Mouse (Mus musculus) erythroblast, embryonic 14.5 days (primary cell): ENCODE results near the gene Mapk3. TPM values are rescaled to one million over a fixed set of nuclear protein-coding genes. Genes with fewer than 3 reads are reported as not detected.
A peak's percentile ranks its signal among the peaks of the same experiment; 100 is the strongest.

Experiments used
- H3K27me3 ChIP-seq: 2 replicates; pipeline ENCODE4 v1.6.1; 2012; ENCODE audit warnings: inconsistent platforms; ENCODE audit not compliant: control insufficient read depth
- H3K36me3 ChIP-seq: 2 replicates; pipeline ENCODE4 v1.6.1; 2012; ENCODE audit warnings: mild to moderate bottlenecking, inconsistent platforms; ENCODE audit not compliant: control insufficient read depth
- H3K4me1 ChIP-seq: 2 replicates; pipeline ENCODE4 v1.6.1; 2012; ENCODE audit warnings: inconsistent platforms; ENCODE audit not compliant: control insufficient read depth
- H3K4me3 ChIP-seq: replicated peaks from 2 replicates; pipeline ENCODE3; 2012; ENCODE audit warnings: moderate library complexity, mild to moderate bottlenecking, inconsistent platforms
- H3K9me3 ChIP-seq: 2 replicates; pipeline ENCODE4 v1.6.1; 2012; ENCODE audit warnings: low read length, inconsistent platforms, mixed read lengths; ENCODE audit not compliant: control insufficient read depth
- GATA1 ChIP-seq: IDR thresholded peaks from 2 replicates; pipeline ENCODE4 v1.6.1; 2012; ENCODE audit warnings: low read length, inconsistent platforms, mixed read lengths
- TAL1 ChIP-seq: IDR thresholded peaks from 3 replicates; pipeline ENCODE4 v1.6.1; 2012; ENCODE audit warnings: low read length, inconsistent platforms, mixed read lengths
- polyA plus RNA-seq: library from polyadenylated mRNA; stranded (reverse); fragments of >175 nt; gene quantifications from 2 replicates; pipeline ENCODE4 v1.2.3, GENCODE M21; 2012

Mapk3 gene
- polyA plus RNA-seq, 1 experiment = 16.3 TPM

DNA sequence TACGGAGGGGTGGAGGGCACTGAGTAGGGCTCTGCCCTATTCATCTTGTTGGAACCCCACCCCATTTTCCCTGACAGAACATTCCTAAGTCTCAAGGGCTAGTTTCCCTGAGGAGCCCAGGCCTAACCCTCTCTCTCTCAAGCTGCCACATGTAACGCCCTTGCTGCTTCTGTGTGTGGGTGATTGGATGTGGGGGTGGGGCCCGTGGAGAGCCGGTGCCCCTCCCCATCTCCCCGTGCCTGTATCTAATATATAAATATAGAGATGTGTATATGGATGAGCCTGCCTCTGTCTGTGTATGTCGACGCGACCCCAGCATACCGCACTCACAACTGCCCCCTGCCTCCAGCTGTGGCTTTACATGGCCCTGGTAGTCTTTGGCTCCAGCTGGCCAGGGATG, 6.1 kb downstream of the Mapk3 start:
- Histone ChIP-seq H3K27me3 (no peaks in the 10 kb centered on the region), H3K9me3 (no peaks in the 10 kb centered on the region; the same call in 1 of the 2 replicates), H3K36me3 (peaks cover 88% of the 10 kb centered on the region), H3K4me3 (no peak overlapping the region), H3K4me1 (peaks cover 50% of the 10 kb centered on the region)
- TF ChIP-seq TAL1 (no peak), GATA1 (no peak)

DNA sequence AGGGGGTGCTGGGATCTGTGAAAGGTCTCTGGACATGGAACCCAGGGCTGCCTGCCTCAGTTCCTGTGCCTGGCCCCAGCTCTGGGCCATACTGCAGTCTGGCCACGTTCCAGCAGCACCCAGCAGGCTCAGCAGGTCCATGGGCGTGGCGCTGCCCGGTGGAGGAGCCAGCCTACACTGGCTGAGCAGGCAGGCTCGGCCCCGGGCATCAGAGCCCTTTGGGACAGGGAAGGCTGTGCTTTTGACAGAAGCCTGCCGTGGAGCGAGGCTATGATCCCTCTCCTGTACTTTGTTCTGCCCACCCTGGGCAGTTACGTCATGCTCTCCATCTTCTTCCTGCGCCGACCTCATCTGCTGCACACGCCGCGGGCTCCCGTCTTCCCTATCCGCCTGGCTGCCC, 6.8 kb downstream of the Mapk3 start, which contains the start of gene Gdpd3:
Gene Gdpd3, plus strand, starts transcription at position 134 of the 400 bp plus-strand sequence.
- H3K27me3 ChIP-seq = no peaks in the 10 kb centered on the region
- H3K4me3 ChIP-seq = no peak within 1 kb of the TSS
- H3K36me3 ChIP-seq = peaks cover 89% of the 10 kb centered on the region
- peaks cover 46% of the 10 kb centered on the region for H3K4me1 ChIP-seq
- no peaks in the 10 kb centered on the region; the same call in 1 of the 2 replicates for H3K9me3 ChIP-seq
- no peak for TF ChIP-seq TAL1
- no peak for TF ChIP-seq GATA1

DNA sequence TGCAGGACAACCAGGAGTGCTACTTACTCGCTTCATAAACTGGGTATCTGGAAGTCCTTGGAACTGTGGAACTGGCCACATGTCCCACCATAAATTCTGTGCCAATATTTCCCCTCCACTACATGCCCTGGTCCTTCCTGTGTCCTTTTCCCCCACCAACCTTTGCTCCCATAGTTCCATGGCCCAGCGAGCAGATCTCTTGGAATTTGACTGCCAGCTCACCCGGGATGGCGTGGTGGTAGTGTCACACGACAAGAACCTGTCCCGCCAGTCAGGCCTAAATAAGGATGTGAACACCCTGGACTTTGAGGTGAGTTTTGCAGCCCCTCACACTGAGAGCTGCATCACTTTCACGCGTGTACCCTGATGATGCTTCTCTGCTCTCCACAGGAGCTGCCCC, 7.6 kb downstream of the Mapk3 start:
- H3K36me3 ChIP-seq = peaks cover 83% of the 10 kb centered on the region
- H3K27me3 ChIP-seq = no peaks in the 10 kb centered on the region
- peaks cover 38% of the 10 kb centered on the region for H3K4me1 ChIP-seq
- H3K9me3 ChIP-seq = no peaks in the 10 kb centered on the region; the same call in 1 of the 2 replicates
- TF ChIP-seq TAL1 (no peak), GATA1 (no peak)
- no peak overlapping the region for H3K4me3 ChIP-seq

DNA sequence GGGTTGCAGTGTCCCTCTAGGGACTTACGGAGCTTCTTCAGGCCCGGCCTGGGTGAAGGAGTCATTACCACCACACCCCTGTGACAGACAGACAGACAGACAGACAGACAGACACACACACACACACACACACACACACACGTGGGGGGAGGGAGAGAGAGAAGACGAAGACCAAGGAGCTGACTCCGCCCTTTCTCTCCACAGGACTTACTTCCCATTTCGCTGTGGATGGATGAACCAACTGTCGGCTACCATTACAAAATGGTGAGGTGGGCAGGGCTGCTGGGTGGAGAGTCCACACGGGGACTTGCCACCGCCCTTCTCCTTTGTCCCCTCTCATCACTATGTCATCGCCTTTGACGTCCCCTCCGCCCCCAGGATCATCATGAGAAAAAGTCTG, 11.4 kb downstream of the Mapk3 start:
- H3K4me3 ChIP-seq = no peak overlapping the region
- no peak for TF ChIP-seq GATA1
- no peak for TF ChIP-seq TAL1
- peaks cover 70% of the 10 kb centered on the region for H3K36me3 ChIP-seq
- no peaks in the 10 kb centered on the region for H3K27me3 ChIP-seq
- peaks cover 27% of the 10 kb centered on the region for H3K4me1 ChIP-seq
- H3K9me3 ChIP-seq = no peaks in the 10 kb centered on the region

DNA sequence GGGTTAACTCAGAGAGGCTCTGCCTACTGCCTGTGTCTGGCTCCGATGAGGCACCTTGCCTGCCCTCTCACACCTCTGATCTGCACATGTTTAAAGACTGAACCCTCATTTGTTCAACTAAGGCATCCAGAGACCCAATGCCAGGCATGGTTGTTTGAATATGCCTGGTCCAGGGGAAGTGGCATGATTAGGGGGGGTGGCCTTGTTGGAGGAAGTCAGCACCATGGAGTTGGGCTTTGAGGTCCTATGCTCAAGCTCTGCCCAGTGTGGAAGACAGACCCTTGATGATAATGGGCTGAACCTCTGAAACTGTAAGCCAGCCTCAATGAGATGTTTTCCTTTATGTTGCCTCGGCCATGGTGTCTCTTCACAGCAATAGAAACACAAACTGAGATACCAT, 13.9 kb downstream of the Mapk3 start:
- Histone ChIP-seq H3K4me3 (peak overlapping the region; percentile 60), H3K36me3 (peaks cover 61% of the 10 kb centered on the region), H3K9me3 (no peaks in the 10 kb centered on the region), H3K27me3 (no peaks in the 10 kb centered on the region), H3K4me1 (peaks cover 41% of the 10 kb centered on the region)
- TF ChIP-seq GATA1 = no peak
- TF ChIP-seq TAL1 = no peak

DNA sequence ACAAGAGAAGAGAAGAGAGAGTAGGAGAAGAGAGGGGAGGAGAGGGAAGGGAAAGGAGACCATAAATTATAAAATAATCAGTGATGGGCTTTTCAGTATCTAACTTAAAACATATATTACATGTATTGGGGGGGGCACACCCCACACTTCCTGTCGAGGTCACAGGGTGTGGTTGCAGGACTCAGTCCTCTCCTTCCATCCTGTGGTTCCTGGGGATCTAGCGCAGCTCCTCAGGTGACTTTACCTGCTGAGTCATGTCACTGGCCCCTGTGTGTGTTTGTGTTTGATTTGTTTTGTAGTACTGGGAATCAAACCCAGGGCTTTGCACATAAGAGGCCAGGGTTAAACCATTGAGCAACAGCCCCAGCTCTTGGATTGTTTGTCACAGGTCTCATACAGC, 15.1 kb downstream of the Mapk3 start:
- TF ChIP-seq GATA1 (no peak), TAL1 (no peak)
- peaks cover 66% of the 10 kb centered on the region for H3K36me3 ChIP-seq
- H3K9me3 ChIP-seq = no peaks in the 10 kb centered on the region
- no peak overlapping the region for H3K4me3 ChIP-seq
- peaks cover 52% of the 10 kb centered on the region for H3K4me1 ChIP-seq
- no peaks in the 10 kb centered on the region for H3K27me3 ChIP-seq

DNA sequence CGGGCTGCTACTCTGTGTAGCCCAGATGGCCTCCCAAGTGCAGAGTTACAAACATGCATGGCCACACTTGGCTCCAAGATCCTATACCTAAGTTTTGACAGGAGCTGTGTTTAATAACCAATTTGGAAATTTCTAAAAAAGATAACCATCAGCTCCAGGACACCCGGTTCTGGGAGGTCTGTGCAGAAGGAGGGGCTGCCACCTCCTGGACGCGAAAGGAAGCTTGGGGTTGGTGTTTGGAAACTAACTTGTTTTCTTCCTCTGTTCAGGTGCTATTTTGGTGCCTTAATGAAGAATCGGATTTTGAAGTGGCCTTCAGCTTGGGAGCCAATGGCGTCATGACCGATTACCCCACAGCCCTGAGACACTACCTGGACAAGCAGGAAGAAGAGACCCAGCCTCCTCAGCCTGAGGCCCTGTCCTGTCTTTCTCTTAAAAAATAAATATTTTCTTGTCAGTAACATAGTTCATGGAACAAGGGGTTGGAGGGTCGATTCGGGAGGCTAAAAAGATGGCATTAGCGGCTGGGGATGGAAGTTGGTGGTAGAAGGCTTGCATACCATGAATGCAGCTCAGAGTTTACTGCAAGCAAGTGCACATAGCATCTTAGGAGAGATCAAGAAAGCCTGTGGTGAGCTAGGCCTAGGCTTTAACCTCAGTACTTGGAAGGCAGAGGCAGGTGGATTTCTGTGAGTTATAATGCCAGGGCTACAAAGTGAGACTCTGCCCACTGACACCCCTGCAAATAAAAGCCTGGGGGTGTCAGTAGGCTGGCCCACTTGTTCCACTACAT, 16.0 kb downstream of the Mapk3 start:
- H3K4me3 ChIP-seq = no peak overlapping the region
- peaks cover 67% of the 10 kb centered on the region for H3K36me3 ChIP-seq
- no peaks in the 10 kb centered on the region for H3K27me3 ChIP-seq
- no peaks in the 10 kb centered on the region for H3K9me3 ChIP-seq
- H3K4me1 ChIP-seq = peaks cover 59% of the 10 kb centered on the region
- TF ChIP-seq GATA1 = no peak
- no peak for TF ChIP-seq TAL1

DNA sequence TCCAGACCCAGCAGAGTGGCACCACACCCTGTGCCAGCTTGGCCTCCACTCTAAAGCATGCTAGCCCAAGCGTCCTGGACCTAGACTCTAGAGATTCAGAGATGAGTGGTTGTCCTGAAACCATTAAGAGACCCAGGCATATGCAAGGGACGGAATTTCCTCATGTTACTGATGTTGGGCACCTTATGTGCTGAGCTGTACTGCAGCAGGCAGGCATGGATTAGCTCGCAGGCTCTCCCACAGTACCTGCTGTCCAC, 16.5 kb downstream of the Mapk3 start:
- H3K36me3 ChIP-seq = peaks cover 66% of the 10 kb centered on the region
- H3K27me3 ChIP-seq = no peaks in the 10 kb centered on the region
- peak overlapping the region; percentile 91 for H3K4me3 ChIP-seq
- H3K9me3 ChIP-seq = no peaks in the 10 kb centered on the region
- TF ChIP-seq GATA1 (no peak), TAL1 (no peak)
- H3K4me1 ChIP-seq = peaks cover 63% of the 10 kb centered on the region

DNA sequence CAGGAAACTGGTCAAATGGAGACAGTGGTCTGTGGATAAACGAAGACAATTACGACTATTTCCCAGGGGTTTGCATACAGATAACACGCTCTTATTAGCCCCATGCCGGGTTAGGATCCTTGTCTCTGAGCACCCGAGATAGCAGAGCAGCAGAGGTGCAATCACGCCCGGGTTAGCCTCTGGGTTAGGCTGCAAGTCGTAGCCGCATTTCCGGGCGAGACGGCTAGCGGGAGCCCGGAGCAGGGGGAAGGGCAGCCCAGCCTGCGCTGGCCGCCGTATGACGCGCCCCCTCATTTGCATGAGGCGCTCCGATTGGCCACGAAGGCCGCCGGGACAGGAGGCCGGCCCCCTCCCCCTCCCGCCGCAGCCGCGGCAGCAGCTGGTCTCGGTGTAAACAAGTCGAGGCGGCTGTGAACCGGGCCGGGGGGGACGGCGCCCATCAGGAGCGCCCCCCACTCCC, 17.2 kb downstream of the Mapk3 start, which contains the start of gene Ypel3:
Gene Ypel3, plus strand, starts transcription at position 358 of the 460 bp plus-strand sequence.
- Histone ChIP-seq H3K4me1 (peaks cover 69% of the 10 kb centered on the region), H3K4me3 (peak within 1 kb of the TSS; percentile 91), H3K27me3 (no peaks in the 10 kb centered on the region), H3K9me3 (no peaks in the 10 kb centered on the region), H3K36me3 (peaks cover 67% of the 10 kb centered on the region)
- TF ChIP-seq TAL1 = no peak
- no peak for TF ChIP-seq GATA1

DNA sequence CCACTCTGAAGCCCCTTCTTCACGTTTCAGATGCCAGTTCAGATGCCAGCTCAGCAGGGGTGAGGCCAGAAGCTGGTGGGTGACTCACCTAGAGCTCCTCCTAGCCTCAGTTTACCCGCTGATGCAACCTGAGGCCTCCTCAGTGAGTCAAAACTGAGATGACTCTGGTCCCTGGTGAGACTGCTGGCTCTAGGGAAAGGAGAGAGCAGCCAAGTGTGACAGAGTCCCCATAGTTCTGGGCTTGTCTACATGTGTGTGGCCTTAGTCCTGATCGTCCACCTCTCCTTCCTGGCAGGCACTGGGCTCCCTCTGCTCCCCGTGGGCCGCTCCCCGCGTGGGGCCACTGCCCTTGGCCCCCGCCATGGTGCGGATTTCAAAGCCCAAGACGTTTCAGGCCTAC, 18.1 kb downstream of the Mapk3 start:
- TF ChIP-seq TAL1 (no peak), GATA1 (no peak)
- peak overlapping the region; percentile 91 for H3K4me3 ChIP-seq
- no peaks in the 10 kb centered on the region for H3K27me3 ChIP-seq
- peaks cover 75% of the 10 kb centered on the region for H3K36me3 ChIP-seq
- no peaks in the 10 kb centered on the region for H3K9me3 ChIP-seq
- H3K4me1 ChIP-seq = peaks cover 73% of the 10 kb centered on the region
